Mouse (Mus musculus) heart, adult 18-20 months (tissue): ENCODE measurements around the gene Ascc3. TPM values are rescaled to one million over a fixed set of nuclear protein-coding genes. Genes with fewer than 3 reads are reported as not detected.

Source experiments
- DNase-seq, 2 experiments: peaks; one replicate each; pipeline ENCODE4 v3.0.0; 2021 to 2022; ENCODE audit warnings: mixed read lengths in 1 of 2
- total RNA-seq, 2 experiments: library from RNA; stranded (reverse); gene quantifications; 2 replicates each; pipeline ENCODE4 v1.2.3; 2021

The Ascc3 gene
- total RNA-seq, 2 experiments from 2014 or later: 12.8 TPM

DNA sequence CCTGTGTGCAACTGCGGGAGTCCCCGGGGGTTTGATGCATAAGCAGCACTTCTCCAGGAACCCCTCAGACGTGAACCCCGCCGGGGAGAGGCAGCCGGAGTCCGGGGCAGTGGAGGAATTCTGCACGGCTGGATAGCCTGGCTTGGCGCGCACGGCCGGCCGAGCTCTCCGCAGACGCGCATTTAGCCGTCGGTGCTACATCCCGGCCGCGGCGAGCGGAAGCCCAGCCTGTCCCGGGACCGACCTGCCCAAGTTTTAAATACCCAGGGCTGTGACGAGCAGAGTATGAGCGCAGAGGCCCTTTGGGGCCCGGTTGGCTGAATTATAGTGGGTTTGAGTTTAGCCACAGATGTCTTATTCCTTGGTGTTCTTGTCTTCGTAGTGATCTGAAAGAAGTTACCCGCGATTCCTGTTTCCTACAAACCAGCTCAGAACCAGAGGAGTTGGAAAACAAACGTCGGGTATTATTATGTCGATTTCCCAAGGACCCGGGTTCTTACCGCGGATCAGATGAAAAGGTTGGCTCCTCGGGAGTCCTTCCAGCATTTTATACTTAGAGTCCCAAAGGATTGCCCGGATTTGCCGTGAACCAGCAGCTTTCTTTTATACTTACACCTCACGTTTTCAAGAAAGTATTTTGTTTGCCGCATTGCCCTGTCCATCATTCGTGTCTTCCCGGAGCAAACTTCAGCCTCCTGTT lies 302.8 kb downstream of the Ascc3 start:
- DNase-seq: peak in 1 of 2 experiments; percentile 29

DNA sequence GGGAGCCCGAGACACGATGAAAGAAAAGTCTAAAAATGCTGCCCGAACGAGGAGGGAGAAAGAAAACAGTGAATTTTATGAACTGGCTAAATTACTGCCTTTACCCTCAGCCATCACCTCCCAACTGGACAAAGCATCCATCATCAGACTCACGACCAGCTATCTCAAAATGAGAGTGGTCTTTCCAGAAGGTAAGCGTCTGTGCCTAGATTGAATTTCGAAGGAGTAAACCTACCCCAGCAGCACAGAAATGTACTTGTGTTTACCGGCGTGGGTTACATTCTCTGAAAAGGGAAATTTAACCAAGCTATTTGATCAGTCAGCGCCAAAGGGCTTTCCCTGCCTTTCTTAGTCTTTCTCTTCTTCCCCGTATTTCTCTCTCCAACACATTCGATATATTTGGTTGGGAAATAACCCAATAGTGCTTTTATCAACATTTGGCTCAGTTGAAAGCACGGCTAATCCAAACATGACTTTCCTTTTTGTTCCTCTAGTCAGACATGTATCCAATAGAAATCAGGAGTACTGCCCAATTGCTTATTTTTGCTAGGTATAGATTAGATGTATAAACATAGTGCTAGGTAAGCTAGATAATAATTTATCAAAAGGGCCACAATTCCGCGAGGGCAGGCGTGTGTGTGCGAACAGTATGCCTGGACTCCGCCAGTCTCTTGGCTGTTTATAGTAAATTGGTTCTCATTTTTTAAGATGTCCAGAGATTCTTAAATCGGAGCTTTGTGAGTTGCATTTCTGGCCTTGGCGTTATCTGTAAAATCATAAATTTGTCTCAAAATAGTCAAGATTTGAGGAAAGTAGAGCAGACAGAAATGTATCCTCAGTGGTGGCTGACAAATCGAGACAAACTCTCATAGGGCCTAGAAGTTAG lies 303.7 kb downstream of the Ascc3 start:
- peak in 1 of 2 experiments; percentile 11 for DNase-seq

DNA sequence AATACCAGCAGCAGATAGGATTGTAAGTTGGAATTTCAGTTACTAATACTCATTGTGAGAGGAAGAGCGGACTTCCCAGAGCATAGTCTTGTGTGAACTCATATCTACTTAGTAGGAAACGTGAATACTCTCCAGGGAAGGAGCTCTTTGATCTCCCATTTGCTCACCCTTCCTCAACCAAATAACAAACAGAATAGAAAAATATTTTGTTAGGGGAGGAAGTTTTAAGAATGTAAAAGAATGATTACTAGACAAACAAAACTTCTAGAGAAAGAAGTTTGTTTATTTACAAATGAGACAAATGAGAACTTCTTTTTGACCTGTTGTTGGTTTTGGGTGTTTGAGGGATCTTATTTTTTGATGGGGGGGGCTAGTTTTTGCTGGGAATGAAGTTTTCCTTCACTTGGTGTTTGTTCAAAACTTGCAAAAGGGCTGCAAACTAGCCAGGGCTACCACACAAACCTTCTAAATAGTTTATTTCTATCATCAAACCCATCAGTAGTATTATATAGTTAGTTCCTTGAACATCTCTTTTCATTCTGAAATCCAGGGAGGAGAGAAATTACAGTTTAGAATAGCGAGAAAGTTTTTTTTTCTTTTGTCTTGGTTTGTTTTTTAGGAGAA lies 304.4 kb downstream of the Ascc3 start:
- no peak for DNase-seq

DNA sequence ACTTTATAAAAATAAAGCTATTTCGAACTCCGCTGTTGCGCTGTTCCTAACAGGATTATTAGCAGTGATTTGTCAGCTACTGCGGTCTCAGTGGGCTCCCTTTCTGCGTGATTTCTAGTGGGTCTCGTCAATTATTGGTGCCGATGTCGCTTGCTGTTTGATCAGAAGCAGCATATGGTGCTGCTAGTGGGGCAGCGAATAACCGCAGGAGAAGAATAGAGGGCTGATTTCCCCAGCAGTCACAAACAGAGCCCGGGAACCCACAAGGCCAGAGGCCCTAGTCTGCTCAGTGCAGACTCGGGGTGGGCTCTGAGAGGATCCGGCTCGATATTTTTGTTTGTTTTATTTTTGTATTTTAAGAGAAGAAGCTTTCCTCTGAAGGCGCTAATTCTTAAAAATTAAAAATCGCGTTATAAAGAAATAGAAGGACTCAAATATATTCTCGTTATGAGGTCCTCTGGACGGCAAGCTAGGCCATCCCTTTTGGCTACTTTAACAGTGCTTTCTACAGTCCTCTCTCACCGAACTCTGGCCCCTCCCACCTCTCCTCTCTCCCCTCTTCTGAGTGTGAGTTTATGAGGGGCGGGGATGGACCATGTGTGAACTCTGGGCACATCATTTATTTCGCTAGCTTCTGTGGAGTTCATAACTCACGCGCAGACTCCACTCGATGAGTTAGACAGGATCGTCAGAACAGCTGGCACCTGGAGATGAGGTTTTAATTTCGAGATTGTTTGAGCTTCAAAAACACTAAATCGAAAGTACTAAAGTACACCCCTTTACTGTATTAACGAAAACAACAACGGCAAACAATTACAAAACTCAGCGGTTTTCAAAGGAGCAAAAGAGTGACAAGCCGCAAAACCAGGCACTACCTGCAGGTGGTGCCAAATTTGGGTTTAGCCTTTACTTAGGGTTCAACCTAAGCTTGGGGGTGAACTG lies 305.3 kb downstream of the Ascc3 start:
- DNase-seq: peak in 1 of 2 experiments; percentile 35

DNA sequence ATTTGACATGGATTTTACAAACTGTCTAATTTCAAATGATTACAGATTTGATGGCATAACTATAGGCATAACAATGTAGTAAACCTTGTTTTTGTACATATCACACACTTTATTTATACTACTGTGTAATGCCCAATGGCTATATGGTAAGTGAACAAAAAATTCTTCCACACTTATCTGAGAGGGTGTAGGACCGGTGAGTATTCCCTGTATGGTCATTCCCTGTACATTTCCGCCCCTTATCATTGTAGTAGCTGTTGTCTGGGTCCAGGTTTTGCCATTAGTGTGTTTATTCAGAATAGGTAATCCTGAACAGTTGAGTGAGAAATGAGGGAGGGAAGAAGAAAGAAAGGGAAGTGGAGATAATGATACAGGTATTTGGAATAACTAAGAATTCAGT lies 306.2 kb downstream of the Ascc3 start:
- DNase-seq: no peak

DNA sequence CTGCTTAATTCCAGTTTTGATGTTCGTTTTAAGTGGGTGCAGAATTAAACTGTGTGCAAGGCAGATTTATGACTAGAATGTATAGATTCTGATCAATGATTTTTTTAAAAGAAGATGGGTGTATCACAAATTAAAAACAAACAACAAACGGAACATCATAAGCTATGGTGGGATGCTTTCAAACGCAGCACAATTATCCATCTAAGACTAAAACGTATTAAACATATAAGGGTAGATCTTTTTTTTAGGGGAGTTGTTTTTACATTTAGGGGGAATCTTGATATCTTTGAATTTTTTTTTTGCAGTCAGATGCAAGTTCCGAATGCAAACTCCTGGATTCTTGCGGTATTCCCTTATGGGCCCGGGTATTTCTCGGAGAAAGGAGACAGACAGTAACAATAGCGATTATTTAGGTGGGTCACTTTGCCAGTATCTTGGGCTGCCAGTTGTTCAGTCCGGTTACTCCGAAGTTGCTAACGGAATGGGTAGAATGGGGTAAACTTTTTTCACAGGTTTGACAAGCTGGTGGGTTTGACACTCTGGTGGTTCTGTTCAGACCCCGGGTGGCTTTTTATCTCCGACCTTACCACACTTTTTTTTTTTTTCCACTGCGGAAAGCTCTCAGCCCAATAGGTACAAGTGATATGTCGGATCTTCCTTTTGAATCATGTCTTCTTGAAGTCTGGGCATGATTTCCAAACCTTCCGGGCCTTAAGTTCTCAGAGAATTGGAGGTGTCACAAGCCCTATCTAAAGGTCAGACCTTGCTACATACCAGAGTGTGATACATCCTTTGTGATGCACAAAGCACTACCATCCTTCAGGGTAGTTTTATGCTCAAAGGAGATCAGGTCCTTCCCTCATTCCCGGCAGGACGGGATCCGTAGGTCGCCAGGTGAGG lies 307.6 kb downstream of the Ascc3 start:
- peak in 1 of 2 experiments; percentile 15 for DNase-seq
